Mouse (Mus musculus) stomach, postnatal 0 days (tissue): ENCODE measurements around the gene Basp1.

Experiments used
- CTCF ChIP-seq: IDR thresholded peaks from 2 replicates; pipeline ENCODE4 v1.5.1; 2016; ENCODE audit warnings: antibody characterized with exemption, low read depth, mild to moderate bottlenecking, moderate library complexity
- EP300 ChIP-seq: optimal IDR thresholded peaks from 2 replicates; pipeline ENCODE3; 2016; ENCODE audit warnings: antibody characterized with exemption

DNA sequence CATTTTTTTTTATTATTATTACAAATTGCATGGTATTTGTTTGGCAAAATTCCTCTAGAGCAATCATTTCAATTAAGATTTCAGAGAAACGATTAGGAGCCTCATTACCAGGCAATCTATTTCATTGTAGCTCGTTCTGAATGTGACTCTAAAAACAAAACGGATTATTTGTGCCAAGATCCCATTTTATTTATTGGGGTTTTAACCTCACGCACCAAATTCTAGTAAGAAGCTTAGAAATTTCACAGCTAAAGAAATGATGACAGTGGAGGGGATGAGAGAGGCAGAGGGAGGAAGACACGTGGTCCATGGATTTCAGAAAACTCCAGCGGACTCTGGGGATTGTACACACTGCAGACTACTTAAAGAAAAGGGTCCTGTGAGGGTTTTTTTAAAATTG, 33.6 kb upstream of the Basp1 start:
- TF ChIP-seq CTCF = no peak
- no peak for TF ChIP-seq EP300
